Mouse (Mus musculus): ENCODE data around the gene Gm20388.
A peak's percentile ranks its signal among the peaks of the same experiment; 100 is the strongest.

Gene Gm20388

DNA sequence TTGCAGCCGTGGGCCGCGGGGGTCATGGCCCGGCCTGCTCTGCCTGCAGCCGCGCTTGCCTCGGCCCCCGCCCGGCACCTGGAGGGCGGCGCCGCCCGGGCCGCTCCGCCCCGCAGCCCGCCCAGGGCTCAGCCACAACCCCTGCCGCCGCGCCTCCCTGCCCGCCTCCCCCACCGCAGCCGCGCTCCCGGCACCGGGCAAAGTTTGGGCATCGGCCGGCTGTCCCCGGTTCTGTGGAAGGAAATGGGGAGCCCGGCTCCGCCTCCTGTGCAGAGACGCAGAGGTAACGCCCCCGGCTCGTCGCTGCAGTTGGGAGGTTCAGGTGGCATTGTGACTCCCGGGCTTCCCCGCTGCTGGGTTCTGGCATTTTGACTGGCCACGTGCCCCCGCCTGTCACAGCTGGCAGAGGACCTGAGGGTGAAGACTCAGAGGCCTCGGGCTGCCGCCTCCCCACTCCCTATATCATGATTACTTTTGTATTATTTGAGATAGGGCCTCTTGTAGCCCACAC lies 723.7 kb downstream of the Gm20388 start:
- peak; percentile 63 for DNase-seq

- no peak for DNase-seq
These were observed 730.6 kb downstream of the Gm20388 start for GRCm38 (mm10) chr8:120641245-120641644.

DNA sequence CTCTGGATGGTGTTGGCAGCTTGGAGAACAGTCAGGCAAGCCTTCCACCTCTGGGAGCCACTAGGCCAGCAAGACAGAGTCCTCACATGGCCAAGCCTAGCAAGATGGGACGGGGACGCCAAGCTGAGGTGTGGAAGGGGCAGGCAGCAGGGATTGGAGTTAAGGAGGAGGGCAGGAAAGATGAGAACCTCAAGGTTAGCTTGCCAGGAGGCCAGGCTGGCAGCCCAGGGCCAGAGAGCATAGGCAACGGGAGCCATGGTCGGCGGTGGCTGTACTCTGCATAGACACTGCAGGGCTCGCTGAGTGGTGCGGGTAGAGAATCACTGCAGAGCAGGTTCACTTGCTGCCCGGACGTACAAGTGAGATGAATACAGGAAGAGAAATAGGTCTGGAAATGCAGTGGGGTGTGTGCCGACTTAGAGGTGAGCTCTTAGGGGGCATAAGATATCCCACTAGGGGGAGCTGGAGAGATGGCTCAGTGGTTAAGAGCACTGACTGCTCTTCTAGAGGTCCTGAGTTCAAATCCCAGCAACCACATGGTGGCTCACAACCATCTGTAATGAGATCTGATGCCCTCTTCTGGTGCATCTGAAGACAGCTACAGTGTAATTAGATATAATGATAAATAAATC lies 731.5 kb downstream of the Gm20388 start:
- no peak for DNase-seq

- peak; percentile 51 for DNase-seq
These were observed 734.0 kb downstream of the Gm20388 start for GRCm38 (mm10) chr8:120644663-120645062.

DNA sequence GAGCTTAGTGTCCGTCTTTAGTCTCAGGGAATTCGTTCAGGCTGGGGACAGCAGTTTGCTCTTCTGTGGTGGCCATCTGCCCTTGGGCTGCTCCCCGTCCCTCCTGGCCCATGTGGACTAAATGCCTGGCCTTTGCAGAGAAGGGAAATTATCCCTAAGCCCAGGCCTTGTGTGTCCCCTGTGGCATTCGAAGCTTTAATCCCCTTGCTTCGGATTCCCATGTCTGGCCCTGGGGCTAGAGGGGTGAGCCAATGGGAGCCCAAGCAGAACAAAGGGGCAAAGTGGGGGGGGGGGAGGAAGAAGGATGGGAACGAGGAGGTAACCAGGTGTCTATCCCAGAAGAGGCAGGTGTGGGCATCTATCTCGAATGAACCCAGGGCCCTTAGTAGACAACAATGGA lies 736.9 kb downstream of the Gm20388 start, which contains the start of gene 1190005I06Rik:
TSS of gene 1190005I06Rik (minus strand) at position 101 of the 400 bp plus-strand sequence.
- no peak for DNase-seq

GRCm38 (mm10) chr8:120656322-120657052 lies 745.8 kb downstream of the Gm20388 start:
- no peak for DNase-seq

GRCm38 (mm10) chr8:120657415-120657814 lies 746.8 kb downstream of the Gm20388 start:
- DNase-seq = no peak

DNA sequence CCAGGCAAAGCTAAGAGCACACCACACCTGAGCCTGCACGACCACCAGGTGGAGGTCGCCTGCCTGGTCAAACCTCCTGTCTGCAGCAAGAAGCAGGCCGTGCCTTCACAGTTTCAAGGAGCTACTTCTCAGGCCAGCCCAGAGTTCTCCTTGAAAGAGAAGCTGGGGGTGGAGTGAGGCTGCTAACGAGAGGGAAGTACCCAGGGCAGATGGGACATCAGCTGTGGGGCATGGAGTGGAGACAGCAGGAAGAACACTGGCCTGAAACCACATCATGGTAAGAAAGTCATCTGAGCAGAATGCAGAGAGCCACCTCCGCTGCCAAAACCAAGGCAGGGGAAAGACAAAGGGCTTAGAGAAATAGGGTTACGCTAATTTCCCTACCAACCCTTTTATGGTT lies 753.9 kb downstream of the Gm20388 start:
- DNase-seq = no peak

DNA sequence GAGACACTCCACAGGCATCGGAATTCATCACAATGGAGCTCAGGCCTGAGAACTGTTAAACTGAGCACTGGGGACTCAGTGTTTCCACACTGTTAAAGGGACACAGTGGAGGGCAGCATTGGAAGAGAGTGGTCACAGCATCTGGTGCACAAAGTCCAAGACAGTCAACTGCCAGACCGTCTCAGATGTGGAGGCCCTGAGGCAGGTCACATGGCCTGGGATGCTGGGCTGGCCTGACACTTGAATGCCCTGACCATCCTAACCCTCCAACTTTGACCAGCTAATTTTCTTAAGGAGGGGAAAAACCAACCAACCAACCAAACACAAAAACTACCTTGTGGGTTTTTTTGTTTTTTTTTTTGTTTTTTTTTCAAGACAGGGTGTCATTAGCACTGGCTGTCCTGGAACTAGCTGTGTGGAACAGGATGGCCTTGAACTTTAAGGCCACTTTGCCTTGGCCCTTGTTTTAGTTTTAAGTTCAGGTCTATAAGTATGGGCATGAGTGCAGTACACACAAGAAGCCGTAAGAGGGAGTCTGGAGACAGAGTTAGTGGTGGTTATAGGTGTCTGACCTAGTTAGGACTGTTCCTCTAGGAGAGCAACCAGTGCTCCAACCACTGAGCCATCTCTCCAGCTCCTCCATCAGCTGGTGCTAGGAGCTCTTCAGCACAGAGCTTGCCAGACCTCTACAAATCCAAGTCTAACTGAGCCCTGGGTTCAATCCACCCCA lies 755.2 kb downstream of the Gm20388 start:
- DNase-seq = peak; percentile 41

GRCm38 (mm10) chr8:120666807-120667470 lies 756.3 kb downstream of the Gm20388 start:
- no peak for DNase-seq

- DNase-seq = peak; percentile 95
These were observed 757.1 kb downstream of the Gm20388 start, which contains the start of the genes Gm27021 and Cox4i1 for GRCm38 (mm10) chr8:120667561-120668373. Gene Gm27021, minus strand, starts transcription at chr8:120668079. Gene Cox4i1, plus strand, starts transcription at chr8:120668222.

DNA sequence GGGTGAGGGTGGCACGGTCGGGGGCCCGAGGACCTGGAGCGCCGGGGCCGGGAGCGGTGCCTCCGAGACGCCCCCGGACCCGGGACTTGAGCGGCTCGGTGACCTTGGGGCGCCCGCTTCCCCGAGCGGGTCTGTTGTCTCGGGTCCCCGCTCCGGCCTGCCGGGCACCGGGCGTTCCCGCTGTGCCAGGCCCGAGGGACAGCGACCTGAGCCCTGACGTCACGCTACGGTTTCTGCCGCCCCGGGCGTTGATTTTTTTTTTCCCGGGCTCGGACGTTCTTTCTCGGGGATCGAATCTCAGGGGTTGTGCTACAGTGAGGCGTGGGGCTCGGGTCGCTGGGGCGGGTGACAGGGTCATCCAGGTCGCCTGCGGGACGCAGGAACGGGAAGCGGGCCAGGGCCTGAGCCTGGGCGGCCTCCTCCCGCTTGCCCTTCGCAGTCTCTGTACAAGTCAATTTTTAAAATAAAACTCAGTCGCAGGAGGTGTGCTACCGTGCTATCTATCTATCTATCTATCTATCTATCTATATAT lies 757.8 kb downstream of the Gm20388 start, which contains the start of gene Emc8:
TSS of gene Emc8 (minus strand) at position 200 of the 532 bp plus-strand sequence.
- peak; percentile 42 for DNase-seq

DNA sequence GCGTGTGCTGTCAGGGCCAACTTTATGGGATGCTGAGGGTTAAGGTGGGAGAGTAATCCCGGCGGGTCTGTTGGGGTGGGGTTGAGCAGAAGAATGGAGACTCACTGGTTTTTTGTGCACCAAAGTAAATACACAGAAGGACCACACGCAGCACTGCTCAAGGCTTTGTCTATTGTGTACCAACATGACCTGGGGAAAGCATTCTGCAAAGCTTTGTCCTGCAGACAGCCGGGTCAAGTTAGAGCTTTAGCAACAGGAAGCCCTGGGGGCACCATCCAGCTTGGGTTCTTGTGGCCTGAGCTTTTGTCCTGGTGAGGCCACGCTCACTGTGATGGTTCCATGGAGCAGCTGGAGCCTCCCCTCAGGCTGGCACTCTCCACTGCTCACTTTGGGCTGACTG lies 761.1 kb downstream of the Gm20388 start:
- DNase-seq = no peak

GRCm38 (mm10) chr8:120672626-120673229 lies 762.1 kb downstream of the Gm20388 start:
- DNase-seq = no peak

DNA sequence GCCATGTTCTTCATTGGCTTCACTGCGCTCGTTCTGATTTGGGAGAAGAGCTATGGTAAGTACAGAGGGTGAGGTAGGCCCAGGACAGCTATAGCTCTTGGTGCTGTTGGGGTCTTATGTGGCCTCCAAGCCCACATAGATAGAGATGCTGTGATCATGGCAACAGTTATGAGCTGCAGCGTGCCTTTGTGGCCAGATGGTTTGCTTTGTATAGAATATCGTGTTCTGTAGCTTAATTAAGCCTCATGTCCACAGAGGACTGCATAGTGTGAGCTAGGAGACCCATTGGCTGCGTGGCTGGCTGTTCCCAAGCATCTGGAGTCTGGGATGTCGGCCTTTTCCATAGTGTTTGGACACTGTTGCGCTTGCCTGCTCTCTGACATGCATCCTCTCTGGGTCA lies 762.7 kb downstream of the Gm20388 start:
- no peak for DNase-seq

- no peak for DNase-seq
These were observed 765.1 kb downstream of the Gm20388 start for GRCm38 (mm10) chr8:120675718-120676117.

GRCm38 (mm10) chr8:120678447-120678846 lies 767.8 kb downstream of the Gm20388 start:
- peak; percentile 93 for DNase-seq

DNA sequence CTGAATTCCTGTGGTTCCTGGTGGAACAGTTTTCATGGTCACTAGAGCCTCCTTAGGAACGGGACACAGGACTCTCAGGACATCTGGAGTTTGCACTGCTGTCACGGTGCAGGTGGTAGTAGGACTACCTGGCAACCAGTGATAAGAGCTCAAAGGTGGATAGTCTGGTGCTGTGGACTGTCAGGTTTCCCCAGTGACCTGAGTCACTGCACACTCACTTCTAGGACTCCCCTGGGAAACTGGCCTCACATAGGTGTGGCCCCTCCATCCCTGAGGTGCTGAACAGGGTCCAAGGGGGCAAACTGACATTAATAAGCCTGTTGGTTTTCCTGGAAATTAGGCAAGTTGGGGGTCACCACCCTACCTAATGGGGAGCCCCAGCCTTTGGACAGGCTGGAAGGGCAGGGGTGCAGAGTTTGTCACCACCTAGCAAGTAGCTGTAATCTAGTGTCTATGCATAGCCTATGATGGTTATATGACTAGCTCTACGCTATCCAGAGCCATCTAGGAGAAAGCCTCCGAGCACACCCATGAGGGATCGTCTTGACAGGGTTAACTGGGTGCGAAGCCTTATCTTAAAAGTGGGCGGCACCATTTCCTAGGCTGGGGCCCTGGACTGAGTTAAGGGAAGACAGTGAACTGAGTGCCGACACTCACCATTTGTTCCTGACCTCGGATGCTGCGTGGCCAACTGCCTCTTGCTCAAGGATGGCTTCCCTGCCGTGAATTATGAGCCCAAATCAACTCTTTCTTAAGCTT lies 769.2 kb downstream of the Gm20388 start:
- no peak for DNase-seq

DNA sequence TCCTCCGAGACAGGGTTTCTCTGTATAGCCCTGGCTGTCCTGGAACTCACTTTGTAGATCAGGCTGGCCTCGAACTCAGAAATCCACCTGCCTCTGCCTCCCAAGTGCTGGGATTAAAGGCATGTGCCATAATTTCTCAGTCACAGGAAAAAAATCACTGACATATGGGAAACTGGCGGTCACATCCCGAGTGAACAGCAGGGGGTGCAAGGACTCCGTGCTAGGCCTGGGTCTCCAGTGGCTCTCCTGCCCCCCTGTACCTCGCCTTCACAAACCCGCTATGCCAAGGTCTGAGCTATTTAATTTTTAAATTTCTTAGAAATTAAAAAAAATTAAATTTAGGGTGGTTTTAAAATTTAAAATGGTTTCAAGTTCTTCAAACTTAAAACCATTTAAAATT lies 769.8 kb downstream of the Gm20388 start:
- DNase-seq = peak; percentile 77

GRCm38 (mm10) chr8:120681113-120681512 lies 770.5 kb downstream of the Gm20388 start:
- no peak for DNase-seq
